Mouse (Mus musculus) stomach, postnatal 0 days (tissue): ENCODE data around the gene Tex45. TPM values are rescaled to one million over a fixed set of nuclear protein-coding genes. Genes with fewer than 3 reads are reported as not detected.

Source experiments
- ATAC-seq: fragments of 200-750 bp; cut with Nextera tagmentation; 2 replicates; pipeline ENCODE4 v1.8.0; 2017; ENCODE audit not compliant: low FRiP score, low TSS enrichment
- DNase-seq: peaks from one replicate; pipeline ENCODE4 v3.0.0-alpha.2; 2016; ENCODE audit warnings: low spot score
- H3K27ac ChIP-seq: fragments of 300-500 bp; sonication (generic); replicated peaks from 2 replicates; pipeline ENCODE4 v1.5.1; 2014; ENCODE audit warnings: mild to moderate bottlenecking, control low read depth
- H3K27me3 ChIP-seq: fragments of 300-500 bp; sonication (generic); 2 replicates; pipeline ENCODE4 v1.6.1; 2014; ENCODE audit warnings: low read length; ENCODE audit not compliant: control insufficient read depth, insufficient read depth
- H3K36me3 ChIP-seq: fragments of 300-500 bp; sonication (generic); 2 replicates; pipeline ENCODE4 v1.6.1; 2014; ENCODE audit warnings: low read length, mixed read lengths; ENCODE audit not compliant: control insufficient read depth, insufficient read depth
- H3K4me1 ChIP-seq: fragments of 300-500 bp; sonication (generic); replicated peaks from 2 replicates; pipeline ENCODE4 v1.6.1; 2014; ENCODE audit warnings: antibody characterized with exemption; ENCODE audit not compliant: control insufficient read depth, insufficient read depth
- H3K4me2 ChIP-seq: fragments of 300-500 bp; sonication (generic); replicated peaks from 2 replicates; pipeline ENCODE4 v1.6.1; 2014; ENCODE audit warnings: low read depth, mild to moderate bottlenecking, control low read depth, moderate library complexity
- H3K4me3 ChIP-seq: fragments of 300-500 bp; sonication (generic); 2 replicates; pipeline ENCODE4 v1.5.1; 2014; ENCODE audit warnings: low read depth, low read length, control low read depth
- H3K9ac ChIP-seq: fragments of 300-500 bp; sonication (generic); 2 replicates; pipeline ENCODE4 v1.6.1; 2014; ENCODE audit warnings: mild to moderate bottlenecking, low read length, control low read depth, mixed read lengths
- H3K9me3 ChIP-seq: fragments of 300-500 bp; sonication (generic); 2 replicates; pipeline ENCODE4 v1.6.1; 2016; ENCODE audit warnings: low read length; ENCODE audit not compliant: control insufficient read depth
- CTCF ChIP-seq: IDR thresholded peaks from 2 replicates; pipeline ENCODE4 v1.5.1; 2016; ENCODE audit warnings: antibody characterized with exemption, low read depth, mild to moderate bottlenecking, moderate library complexity
- EP300 ChIP-seq: optimal IDR thresholded peaks from 2 replicates; pipeline ENCODE3; 2016; ENCODE audit warnings: antibody characterized with exemption
- WGBS: fragments of 180-500 bp; shearing (Covaris S2); extraction: QIAGEN DNeasy Blood & Tissue Kit; methylation state at CpG from one replicate; pipeline ENCODE4 v1.1.7; 2014; 5-methylcytosine and 5-hydroxymethylcytosine counted together
- polyA plus RNA-seq: library from polyadenylated mRNA; unstranded; fragments of >200 nt; fragmentation: Nextera tagmentation; extraction: Ambion mirVana; gene quantifications from 2 replicates; pipeline ENCODE4 v1.2.1, GENCODE M21; 2015

Tex45 gene
- polyA plus RNA-seq, 1 experiment from 2014 or later = 0.46 TPM

DNA sequence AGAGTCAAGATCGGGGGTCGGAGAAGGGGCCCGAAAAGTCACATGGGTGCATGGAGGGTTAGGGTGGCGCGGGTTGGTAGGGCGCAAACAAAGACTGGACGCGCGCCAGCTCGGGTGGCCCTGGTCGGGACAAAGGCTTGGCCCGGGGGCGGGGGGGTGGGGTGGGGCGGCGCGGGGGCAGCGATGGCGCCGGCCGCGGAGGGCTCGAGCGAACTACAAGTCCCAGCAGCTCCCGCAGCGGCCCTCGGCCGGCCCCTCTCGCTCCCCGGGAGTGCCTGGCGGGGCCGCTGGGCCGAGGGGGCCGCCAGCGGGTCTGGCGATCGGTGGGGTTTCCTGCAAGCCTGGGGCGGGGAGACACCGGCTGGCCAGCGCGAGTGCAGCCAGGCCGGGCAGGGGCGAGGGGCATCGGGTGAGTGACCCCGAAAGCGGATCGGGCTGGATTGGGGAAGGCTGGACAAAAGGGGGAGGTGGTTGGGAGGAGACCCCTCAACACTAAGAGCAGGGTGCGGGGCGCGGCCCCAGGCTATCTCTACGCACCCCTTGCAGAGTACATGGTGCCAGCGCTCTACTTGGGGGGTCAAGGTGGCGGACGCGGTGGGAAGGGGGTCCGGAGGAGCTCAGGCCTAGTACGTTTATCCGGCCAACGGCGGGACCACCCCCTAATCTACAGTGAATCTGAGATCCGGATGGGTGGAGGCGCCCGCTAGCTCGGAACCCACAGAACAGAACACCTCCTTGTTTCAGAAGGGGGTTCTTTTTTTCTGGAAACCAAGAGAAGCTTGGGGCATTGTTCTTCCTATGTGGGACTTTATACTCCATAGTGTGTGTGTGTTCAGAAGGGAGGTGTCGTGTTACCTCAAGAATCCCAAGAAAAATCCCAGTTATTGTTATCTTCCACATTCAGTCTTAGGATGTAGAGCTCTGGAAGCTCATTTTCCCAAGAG lies 22.5 kb downstream of the Tex45 start, which contains the start of gene Zfp358:
Gene Zfp358 (plus strand): TSS at position 238 of the 944 bp plus-strand sequence.
- peak within 1 kb of the TSS; percentile 68 for H3K4me2 ChIP-seq
- H3K4me3 ChIP-seq = peak within 1 kb of the TSS; percentile 91
- H3K4me1 ChIP-seq = no peaks in the 10 kb centered on the region
- ATAC-seq (peak; percentile 91), DNase-seq (peak; percentile 83)
- H3K27me3 ChIP-seq = no peaks in the 10 kb centered on the region
- peaks cover 15% of the 10 kb centered on the region for H3K36me3 ChIP-seq
- under 1% methylated on average over 47 of the region's 64 CpGs for WGBS
- no peaks in the 10 kb centered on the region for H3K9me3 ChIP-seq
- H3K27ac ChIP-seq = peak within 1 kb of the TSS; percentile 85
- TF ChIP-seq EP300 (no peak), CTCF (no peak)
- peak within 1 kb of the TSS; percentile 97 for H3K9ac ChIP-seq

DNA sequence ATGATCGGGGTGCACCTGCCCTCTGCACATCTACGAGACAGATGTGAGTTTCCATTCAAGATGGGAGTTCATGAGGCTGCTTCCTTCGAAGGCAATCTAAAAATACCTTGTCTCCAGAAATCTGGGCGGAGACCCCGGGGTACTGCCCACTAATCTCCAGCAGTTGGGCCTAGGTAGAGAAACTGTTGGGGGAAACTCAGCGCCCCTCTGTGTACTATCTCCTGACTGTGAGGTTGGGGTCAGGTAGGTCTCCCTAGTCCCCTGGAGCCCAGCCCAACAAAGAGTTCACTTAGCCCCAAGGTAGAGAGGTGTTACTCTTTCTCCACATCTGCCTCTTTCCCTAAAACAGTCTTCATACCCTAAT lies 23.2 kb downstream of the Tex45 start:
- H3K4me1 ChIP-seq = no peaks in the 10 kb centered on the region
- peak overlapping the region; percentile 68 for H3K4me2 ChIP-seq
- DNase-seq = no peak
- no peak for ATAC-seq
- H3K9ac ChIP-seq = peak overlapping the region; percentile 97
- 22% methylated on average over 6 of the region's 6 CpGs for WGBS
- H3K36me3 ChIP-seq = peaks cover 15% of the 10 kb centered on the region
- no peaks in the 10 kb centered on the region for H3K27me3 ChIP-seq
- H3K4me3 ChIP-seq = peak overlapping the region; percentile 91
- no peak for TF ChIP-seq EP300
- TF ChIP-seq CTCF = no peak
- no peaks in the 10 kb centered on the region for H3K9me3 ChIP-seq
- peak overlapping the region; percentile 85 for H3K27ac ChIP-seq

DNA sequence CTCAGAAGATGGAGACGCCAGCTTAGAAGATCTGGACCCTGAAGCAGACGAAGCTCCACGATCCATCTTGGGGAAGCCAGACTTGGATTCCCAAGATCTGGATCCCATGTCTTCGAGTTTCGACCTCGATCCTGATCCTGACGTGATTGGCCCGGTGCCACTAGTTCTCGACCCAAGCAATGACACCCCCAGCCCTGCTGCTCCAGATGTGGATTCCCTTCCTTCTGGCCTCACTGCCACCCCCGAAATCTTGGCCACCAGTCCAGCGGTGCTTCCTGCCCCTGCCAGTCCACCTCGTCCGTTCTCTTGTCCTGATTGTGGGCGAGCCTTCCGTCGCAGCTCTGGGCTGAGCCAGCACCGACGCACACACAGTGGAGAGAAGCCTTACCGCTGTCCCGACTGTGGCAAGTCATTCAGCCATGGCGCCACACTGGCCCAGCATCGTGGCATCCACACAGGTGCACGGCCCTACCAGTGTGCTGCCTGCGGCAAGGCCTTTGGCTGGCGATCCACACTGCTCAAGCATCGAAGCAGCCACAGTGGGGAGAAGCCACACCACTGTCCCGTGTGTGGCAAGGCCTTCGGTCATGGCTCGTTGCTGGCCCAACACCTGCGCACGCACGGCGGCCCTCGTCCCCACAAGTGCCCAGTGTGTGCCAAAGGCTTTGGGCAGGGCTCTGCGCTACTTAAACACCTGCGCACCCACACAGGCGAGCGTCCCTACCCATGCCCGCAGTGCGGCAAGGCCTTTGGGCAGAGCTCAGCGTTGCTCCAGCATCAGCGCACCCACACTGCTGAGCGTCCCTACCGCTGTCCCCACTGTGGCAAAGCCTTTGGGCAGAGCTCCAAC lies 25.1 kb downstream of the Tex45 start:
- no peak overlapping the region for H3K4me2 ChIP-seq
- DNase-seq (no peak), ATAC-seq (no peak)
- peaks cover 15% of the 10 kb centered on the region for H3K36me3 ChIP-seq
- 95% methylated on average over 44 of the region's 44 CpGs for WGBS
- TF ChIP-seq EP300 = no peak
- no peak for TF ChIP-seq CTCF
- H3K9ac ChIP-seq = no peak overlapping the region
- no peak overlapping the region for H3K4me3 ChIP-seq
- no peaks in the 10 kb centered on the region for H3K27me3 ChIP-seq
- no peaks in the 10 kb centered on the region for H3K9me3 ChIP-seq
- H3K27ac ChIP-seq = no peak overlapping the region
- H3K4me1 ChIP-seq = no peaks in the 10 kb centered on the region

DNA sequence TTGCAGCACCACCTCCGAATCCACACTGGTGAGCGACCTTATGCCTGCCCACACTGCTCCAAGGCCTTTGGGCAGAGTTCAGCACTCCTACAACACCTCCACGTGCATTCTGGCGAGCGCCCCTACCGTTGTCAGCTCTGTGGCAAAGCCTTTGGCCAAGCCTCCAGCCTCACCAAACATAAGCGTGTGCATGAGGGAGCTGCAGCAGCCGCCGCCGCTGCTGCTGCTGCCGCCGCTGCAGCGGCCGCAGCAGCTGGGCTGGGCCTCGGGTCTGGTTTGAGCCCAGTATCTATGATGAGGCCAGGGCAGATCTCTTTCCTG lies 25.7 kb downstream of the Tex45 start:
- H3K4me3 ChIP-seq = no peak overlapping the region
- no peak overlapping the region for H3K27ac ChIP-seq
- no peak overlapping the region for H3K9ac ChIP-seq
- no peaks in the 10 kb centered on the region for H3K27me3 ChIP-seq
- ATAC-seq (no peak), DNase-seq (no peak)
- WGBS = 88% methylated on average over 14 of the region's 15 CpGs
- no peak overlapping the region for H3K4me2 ChIP-seq
- H3K4me1 ChIP-seq = 0 out of 2 replicates have a peak, but pooled peaks cover 5% of the 10 kb centered on the region
- peaks cover 15% of the 10 kb centered on the region for H3K36me3 ChIP-seq
- H3K9me3 ChIP-seq = no peaks in the 10 kb centered on the region
- TF ChIP-seq CTCF = no peak
- TF ChIP-seq EP300 = no peak

DNA sequence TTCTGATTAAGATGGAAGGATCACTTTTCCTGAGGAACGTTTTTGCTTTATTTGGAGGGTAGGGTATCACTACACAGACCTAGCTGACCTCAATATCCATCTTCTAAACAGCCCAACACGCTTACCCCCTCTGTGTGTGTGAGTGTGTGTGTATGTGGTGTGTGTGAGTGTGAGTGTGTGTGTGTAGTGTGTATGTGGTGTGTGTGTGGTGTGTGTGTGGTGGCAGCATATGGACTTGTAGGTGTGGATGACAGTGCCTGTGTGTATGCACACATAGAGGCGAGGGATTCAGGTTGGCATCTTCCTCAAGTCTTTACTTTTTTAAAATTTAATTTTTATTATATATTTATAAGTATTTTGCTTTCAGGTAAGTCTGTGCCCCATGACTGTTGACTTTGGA lies 27.9 kb downstream of the Tex45 start:
- H3K9ac ChIP-seq = no peak overlapping the region
- ATAC-seq (no peak), DNase-seq (no peak)
- 0 out of 2 replicates have a peak, but pooled peaks cover 6% of the 10 kb centered on the region for H3K4me1 ChIP-seq
- no peak overlapping the region for H3K27ac ChIP-seq
- WGBS = 76% methylated on average over 3 of the region's 3 CpGs
- H3K4me2 ChIP-seq = no peak overlapping the region
- H3K36me3 ChIP-seq = peaks cover 15% of the 10 kb centered on the region
- no peaks in the 10 kb centered on the region for H3K27me3 ChIP-seq
- H3K9me3 ChIP-seq = no peaks in the 10 kb centered on the region
- TF ChIP-seq EP300 (no peak), CTCF (no peak)
- no peak overlapping the region for H3K4me3 ChIP-seq
